Mouse (Mus musculus): Measurements from ENCODE around the gene Scd2. TPM values are rescaled to one million over a fixed set of nuclear protein-coding genes. Genes with fewer than 3 reads are reported as not detected.
"Not testable (repeated sequence)": the region's sequence is repeated elsewhere in the genome, so short reads cannot be mapped to it uniquely, and the experiment has no call there.

Gene Scd2
- polyA plus RNA-seq, 1 experiment from 2014 or later = 205 TPM

GRCm38 (mm10) chr19:44321201-44321600 is 27.7 kb downstream of the Scd2 start:
- no peak for ATAC-seq (ENCODE audit: low FRiP score, low TSS enrichment)
- no peak overlapping the region for H3K9ac ChIP-seq (ENCODE audit: low read depth, low read length)
- no peaks in the 10 kb centered on the region for H3K4me1 ChIP-seq (ENCODE audit: control insufficient read depth, insufficient read depth, low read length)
- WGBS = 79% methylated on average over 4 of the region's 4 CpGs
- no peak overlapping the region for H3K4me2 ChIP-seq (replicated peaks; ENCODE audit: low read depth, low read length)
- H3K27me3 ChIP-seq (ENCODE audit: control insufficient read depth, insufficient read depth, low read length) = no peaks in the 10 kb centered on the region
- no peak overlapping the region for H3K4me3 ChIP-seq (ENCODE audit: low read length)
- H3K36me3 ChIP-seq (ENCODE audit: control insufficient read depth, insufficient read depth, low read length) = no peaks in the 10 kb centered on the region
- no peak overlapping the region for H3K27ac ChIP-seq (ENCODE audit: low read depth, low read length)
- no peaks in the 10 kb centered on the region for H3K9me3 ChIP-seq (ENCODE audit: control insufficient read depth, low read length)

GRCm38 (mm10) chr19:44321631-44322030 is 28.2 kb downstream of the Scd2 start:
- WGBS = 76% methylated on average over 2 of the region's 2 CpGs

GRCm38 (mm10) chr19:44329566-44329965 is 36.1 kb downstream of the Scd2 start:
- Histone ChIP-seq H3K4me1 (ENCODE audit: control insufficient read depth, insufficient read depth, low read length) (no peaks in the 10 kb centered on the region), H3K9me3 (ENCODE audit: control insufficient read depth, low read length) (no peaks in the 10 kb centered on the region), H3K4me3 (ENCODE audit: low read length) (no peak overlapping the region), H3K9ac (ENCODE audit: low read depth, low read length) (no peak overlapping the region), H3K4me2 (replicated peaks; ENCODE audit: low read depth, low read length) (no peak overlapping the region), H3K27me3 (ENCODE audit: control insufficient read depth, insufficient read depth, low read length) (no peaks in the 10 kb centered on the region), H3K36me3 (ENCODE audit: control insufficient read depth, insufficient read depth, low read length) (no peaks in the 10 kb centered on the region), H3K27ac (ENCODE audit: low read depth, low read length) (no peak overlapping the region)
- ATAC-seq (ENCODE audit: low FRiP score, low TSS enrichment) = no peak
- WGBS = 77% methylated on average over 2 of the region's 2 CpGs

More at GRCm38 (mm10) chr19:44321631-44322030, 28.2 kb downstream of the Scd2 start:
- no peak overlapping the region for H3K9ac ChIP-seq (ENCODE audit: low read depth, low read length)
- no peak for ATAC-seq (ENCODE audit: low FRiP score, low TSS enrichment)
- no peaks in the 10 kb centered on the region for H3K9me3 ChIP-seq (ENCODE audit: control insufficient read depth, low read length)
- H3K4me1 ChIP-seq (ENCODE audit: control insufficient read depth, insufficient read depth, low read length) = no peaks in the 10 kb centered on the region
- H3K27me3 ChIP-seq (ENCODE audit: control insufficient read depth, insufficient read depth, low read length) = no peaks in the 10 kb centered on the region
- H3K4me3 ChIP-seq (ENCODE audit: low read length) = no peak overlapping the region
- no peak overlapping the region for H3K4me2 ChIP-seq (replicated peaks; ENCODE audit: low read depth, low read length)
- H3K27ac ChIP-seq (ENCODE audit: low read depth, low read length) = no peak overlapping the region
- H3K36me3 ChIP-seq (ENCODE audit: control insufficient read depth, insufficient read depth, low read length) = no peaks in the 10 kb centered on the region

- not testable (repeated sequence) for H3K36me3 ChIP-seq (ENCODE audit: control insufficient read depth, insufficient read depth, low read length); H3K4me3 ChIP-seq (ENCODE audit: low read length)
- 96% methylated on average over 1 of the region's 1 CpGs for WGBS
Observed at GRCm38 (mm10) chr19:44331128-44331527, 37.7 kb downstream of the Scd2 start.

GRCm38 (mm10) chr19:44331911-44332310 is 38.4 kb downstream of the Scd2 start:
- Histone ChIP-seq H3K4me1 (ENCODE audit: control insufficient read depth, insufficient read depth, low read length) (no peaks in the 10 kb centered on the region), H3K9ac (ENCODE audit: low read depth, low read length) (no peak overlapping the region), H3K4me3 (ENCODE audit: low read length) (no peak overlapping the region), H3K36me3 (ENCODE audit: control insufficient read depth, insufficient read depth, low read length) (no peaks in the 10 kb centered on the region), H3K9me3 (ENCODE audit: control insufficient read depth, low read length) (no peaks in the 10 kb centered on the region), H3K27me3 (ENCODE audit: control insufficient read depth, insufficient read depth, low read length) (no peaks in the 10 kb centered on the region), H3K4me2 (replicated peaks; ENCODE audit: low read depth, low read length) (no peak overlapping the region), H3K27ac (ENCODE audit: low read depth, low read length) (no peak overlapping the region)
- no peak for ATAC-seq (ENCODE audit: low FRiP score, low TSS enrichment)
- 81% methylated on average over 5 of the region's 5 CpGs for WGBS

More at GRCm38 (mm10) chr19:44331128-44331527, 37.7 kb downstream of the Scd2 start:
- H3K27ac ChIP-seq (ENCODE audit: low read depth, low read length); ATAC-seq (ENCODE audit: low FRiP score, low TSS enrichment); H3K9me3 ChIP-seq (ENCODE audit: control insufficient read depth, low read length); H3K27me3 ChIP-seq (ENCODE audit: control insufficient read depth, insufficient read depth, low read length); H3K9ac ChIP-seq (ENCODE audit: low read depth, low read length); H3K4me1 ChIP-seq (ENCODE audit: control insufficient read depth, insufficient read depth, low read length); H3K4me2 ChIP-seq (replicated peaks; ENCODE audit: low read depth, low read length): not testable (repeated sequence)

GRCm38 (mm10) chr19:44332326-44332725 is 38.9 kb downstream of the Scd2 start:
- H3K4me2 ChIP-seq (replicated peaks; ENCODE audit: low read depth, low read length) = no peak overlapping the region
- no peak for ATAC-seq (ENCODE audit: low FRiP score, low TSS enrichment)

GRCm38 (mm10) chr19:44332833-44333623 is 39.6 kb downstream of the Scd2 start, which contains the start of gene Scd4:
Gene Scd4 (plus strand): TSS chr19:44333092.
- no peak for ATAC-seq (ENCODE audit: low FRiP score, low TSS enrichment)
- H3K9ac ChIP-seq (ENCODE audit: low read depth, low read length) = no peak within 1 kb of the TSS

More at GRCm38 (mm10) chr19:44332326-44332725, 38.9 kb downstream of the Scd2 start:
- WGBS = 73% methylated on average over 8 of the region's 8 CpGs
- Histone ChIP-seq H3K4me1 (ENCODE audit: control insufficient read depth, insufficient read depth, low read length) (no peaks in the 10 kb centered on the region), H3K4me3 (ENCODE audit: low read length) (no peak overlapping the region), H3K27me3 (ENCODE audit: control insufficient read depth, insufficient read depth, low read length) (no peaks in the 10 kb centered on the region), H3K36me3 (ENCODE audit: control insufficient read depth, insufficient read depth, low read length) (no peaks in the 10 kb centered on the region), H3K27ac (ENCODE audit: low read depth, low read length) (no peak overlapping the region), H3K9ac (ENCODE audit: low read depth, low read length) (no peak overlapping the region), H3K9me3 (ENCODE audit: control insufficient read depth, low read length) (no peaks in the 10 kb centered on the region)

GRCm38 (mm10) chr19:44333991-44334390 is 40.5 kb downstream of the Scd2 start:
- H3K27ac ChIP-seq (ENCODE audit: low read depth, low read length) = no peak overlapping the region
- H3K4me3 ChIP-seq (ENCODE audit: low read length) = no peak overlapping the region
- H3K9ac ChIP-seq (ENCODE audit: low read depth, low read length) = no peak overlapping the region
- no peaks in the 10 kb centered on the region for H3K36me3 ChIP-seq (ENCODE audit: control insufficient read depth, insufficient read depth, low read length)
- no peaks in the 10 kb centered on the region for H3K27me3 ChIP-seq (ENCODE audit: control insufficient read depth, insufficient read depth, low read length)
- no peak for ATAC-seq (ENCODE audit: low FRiP score, low TSS enrichment)
- no peaks in the 10 kb centered on the region for H3K4me1 ChIP-seq (ENCODE audit: control insufficient read depth, insufficient read depth, low read length)
- H3K9me3 ChIP-seq (ENCODE audit: control insufficient read depth, low read length) = no peaks in the 10 kb centered on the region
- H3K4me2 ChIP-seq (replicated peaks; ENCODE audit: low read depth, low read length) = no peak overlapping the region
- WGBS = 88% methylated on average over 9 of the region's 9 CpGs

More at GRCm38 (mm10) chr19:44332833-44333623, 39.6 kb downstream of the Scd2 start, which contains the start of gene Scd4:
- Histone ChIP-seq H3K4me2 (replicated peaks; ENCODE audit: low read depth, low read length) (no peak within 1 kb of the TSS), H3K27ac (ENCODE audit: low read depth, low read length) (no peak within 1 kb of the TSS), H3K36me3 (ENCODE audit: control insufficient read depth, insufficient read depth, low read length) (no peaks in the 10 kb centered on the region), H3K27me3 (ENCODE audit: control insufficient read depth, insufficient read depth, low read length) (no peaks in the 10 kb centered on the region), H3K4me3 (ENCODE audit: low read length) (no peak within 1 kb of the TSS), H3K9me3 (ENCODE audit: control insufficient read depth, low read length) (no peaks in the 10 kb centered on the region), H3K4me1 (ENCODE audit: control insufficient read depth, insufficient read depth, low read length) (no peaks in the 10 kb centered on the region)
- WGBS = 77% methylated on average over 10 of the region's 10 CpGs

- no peak for ATAC-seq (ENCODE audit: low FRiP score, low TSS enrichment)
- H3K4me1 ChIP-seq (ENCODE audit: control insufficient read depth, insufficient read depth, low read length) = no peaks in the 10 kb centered on the region
- 79% methylated on average over 6 of the region's 6 CpGs for WGBS
- H3K27me3 ChIP-seq (ENCODE audit: control insufficient read depth, insufficient read depth, low read length) = no peaks in the 10 kb centered on the region
- no peaks in the 10 kb centered on the region for H3K9me3 ChIP-seq (ENCODE audit: control insufficient read depth, low read length)
- no peak overlapping the region for H3K27ac ChIP-seq (ENCODE audit: low read depth, low read length)
- no peaks in the 10 kb centered on the region for H3K36me3 ChIP-seq (ENCODE audit: control insufficient read depth, insufficient read depth, low read length)
- H3K4me2 ChIP-seq (replicated peaks; ENCODE audit: low read depth, low read length) = no peak overlapping the region
- no peak overlapping the region for H3K4me3 ChIP-seq (ENCODE audit: low read length)
- no peak overlapping the region for H3K9ac ChIP-seq (ENCODE audit: low read depth, low read length)
Observed at GRCm38 (mm10) chr19:44335876-44336662, 42.6 kb downstream of the Scd2 start.

Data from kidney, embryonic 14.5 days (tissue).